In the genomic region with DNA sequence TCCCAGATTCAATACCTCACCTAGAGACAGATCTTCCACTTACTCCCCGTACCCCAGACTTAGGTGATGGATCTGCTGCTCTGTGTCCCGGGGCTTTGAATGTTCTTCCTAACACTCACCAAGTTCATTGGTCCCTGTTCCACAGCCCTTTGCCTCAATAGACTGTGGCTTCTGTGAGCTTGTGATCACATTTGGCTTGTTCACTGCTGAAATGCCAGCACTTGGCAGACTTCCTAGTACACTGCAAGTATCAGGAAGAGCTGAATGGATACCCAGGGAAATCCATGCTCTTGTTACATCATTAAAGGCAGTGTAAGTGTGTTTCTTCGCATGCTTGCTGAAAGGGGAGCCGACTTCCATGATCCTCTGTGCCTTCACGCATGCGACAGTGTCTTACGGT, we compare ENCODE assay signal across 11 mouse cellular contexts. TPM values are rescaled to one million over a fixed set of nuclear protein-coding genes. Genes with fewer than 3 reads are reported as not detected.
DNase-seq lines count a peak whose midpoint lies in the region; ATAC-seq lines count a peak whose summit lies in the region.
"Had no signal": no experiment of that assay in that cellular context is flagged by ENCODE, and none has a peak within 500 bp of the region (broad histone marks: within the 10 kb centered on the region; RNA-seq: fewer than 3 reads in every experiment).

No protein-coding gene starts in this region.

- intact Hi-C loops in left cerebral cortex, postnatal 36 days (cut with DNase I), result no loop called here

- peak; percentile 29 for DNase-seq in adrenal gland, postnatal 14 days
- DNase-seq in adrenal gland, postnatal 25 days, result no peak
- peak; percentile 42 for DNase-seq in NIH3T3 (ENCODE audit: low read depth)
- DNase-seq in left cerebral cortex, postnatal 36 days (ENCODE audit: low spot score in 2 of 2), result peak; percentile 29 to 46
- DNase-seq in embryo, embryonic 10.5 days (ENCODE audit: low spot score), result no peak
- DNase-seq in ovary, adult 18-20 months (ENCODE audit: low spot score), result no peak
- no peak for DNase-seq in thymus, postnatal 25 days
- DNase-seq: thymus, postnatal 36 days had no signal

- peak; percentile 92 for ATAC-seq in frontal cortex, adult (ENCODE audit: low TSS enrichment)
- ATAC-seq: intestine, embryonic 16.5 days had no signal

RNA-seq across cellular contexts. Expression of a gene that starts 17.0 kb away (rescaled TPM):
- 1.4 and 1.7 TPM in 2 replicates for total RNA-seq in adrenal gland, postnatal 14 days (2021)
- total RNA-seq in adrenal gland, postnatal 25 days (2021), result 0.85 TPM in 1 of 2 replicates, not detected in the other
- total RNA-seq in left cerebral cortex, postnatal 36 days (2021), result 100 to 1,000 TPM; 426 to 497 TPM
- total RNA-seq: MEL had no signal

Comparison
In these comparisons a context has a peak if more than half of its experiments do, and no peak if none do; other contexts are left out.
1. DNase-seq: peak in adrenal gland, postnatal 14 days (single experiment), NIH3T3 (single experiment) and left cerebral cortex, postnatal 36 days (2 of 2); none in adrenal gland, postnatal 25 days (single experiment), embryo, embryonic 10.5 days (single experiment), ovary, adult 18-20 months (single experiment) and thymus, postnatal 25 days (single experiment).
2. RNA of a gene that starts 17.0 kb away (total RNA-seq): 426 to 497 TPM in left cerebral cortex, postnatal 36 days; 1.4 to 1.7 TPM in adrenal gland, postnatal 14 days and 0.85 TPM in adrenal gland, postnatal 25 days; every median in the first group is over 100 times any median in the second.